Mouse (Mus musculus) cerebellum, adult 2 months (tissue): ENCODE results near the gene Shoc2.

Source experiments
- CTCF ChIP-seq: fragments of 200-500 bp; IDR thresholded peaks from 2 replicates; pipeline ENCODE4 v1.5.1; 2011; ENCODE audit warnings: low read depth, mild to moderate bottlenecking, control low read depth, low read length, moderate library complexity, borderline replicate concordance; ENCODE audit not compliant: insufficient read depth
- POLR2A ChIP-seq: fragments of 200-500 bp; IDR thresholded peaks from 2 replicates; pipeline ENCODE4 v1.6.1; 2011; ENCODE audit warnings: low read length, control low read depth, borderline replicate concordance; ENCODE audit not compliant: insufficient read depth

GRCm38 (mm10) chr19:54055845-54056244 is 111.7 kb downstream of the Shoc2 start:
- TF ChIP-seq POLR2A (no peak), CTCF (no peak)
